Mouse (Mus musculus) cerebellum, adult 11 months (tissue): ENCODE measurements around the gene Erf.

Source experiments
- DNase-seq: peaks from one replicate; pipeline ENCODE4 v3.0.0; 2022

Erf gene

GRCm38 (mm10) chr7:25237249-25238014 is 13.1 kb downstream of the Erf start, which contains the start of gene Gsk3a:
Gene Gsk3a, minus strand, starts transcription at chr7:25237851.
- peak; percentile 97 for DNase-seq

GRCm38 (mm10) chr7:25235526-25235925 is 15.0 kb downstream of the Erf start:
- peak; percentile 28 for DNase-seq

GRCm38 (mm10) chr7:25233061-25233460 is 17.5 kb downstream of the Erf start:
- DNase-seq: no peak

- DNase-seq: peak; percentile 8
Observed at GRCm38 (mm10) chr7:25232101-25232648, 18.4 kb downstream of the Erf start.

- DNase-seq: no peak
Observed at GRCm38 (mm10) chr7:25230690-25231285, 19.8 kb downstream of the Erf start.

GRCm38 (mm10) chr7:25227523-25228300 is 22.8 kb downstream of the Erf start:
- DNase-seq: no peak

GRCm38 (mm10) chr7:25222275-25222967 is 28.1 kb downstream of the Erf start:
- no peak for DNase-seq

GRCm38 (mm10) chr7:25221102-25221883 is 29.3 kb downstream of the Erf start, which contains the start of gene Zfp526:
Gene Zfp526, plus strand, starts transcription at chr7:25221425.
- DNase-seq: peak; percentile 96

GRCm38 (mm10) chr7:25220457-25221101 is 30.0 kb downstream of the Erf start, which contains the start of gene Dedd2:
Gene Dedd2, minus strand, starts transcription at chr7:25220615.
- DNase-seq: no peak

- peak; percentile 96 for DNase-seq
Observed at GRCm38 (mm10) chr7:25219756-25220456, 30.7 kb downstream of the Erf start.

- no peak for DNase-seq
Observed at GRCm38 (mm10) chr7:25219416-25219750, 31.2 kb downstream of the Erf start.

- DNase-seq: peak; percentile 56
Observed at GRCm38 (mm10) chr7:25218705-25219415, 31.7 kb downstream of the Erf start.

- no peak for DNase-seq
Observed at GRCm38 (mm10) chr7:25217653-25218395, 32.7 kb downstream of the Erf start.

- DNase-seq: no peak
Observed at GRCm38 (mm10) chr7:25214172-25214571, 36.4 kb downstream of the Erf start.

GRCm38 (mm10) chr7:25213099-25213498 is 37.5 kb downstream of the Erf start:
- no peak for DNase-seq

- DNase-seq: no peak
Observed at GRCm38 (mm10) chr7:25210482-25210881, 40.1 kb downstream of the Erf start.

- no peak for DNase-seq
Observed at GRCm38 (mm10) chr7:25209161-25209622, 41.4 kb downstream of the Erf start.

GRCm38 (mm10) chr7:25206094-25206830 is 44.3 kb downstream of the Erf start:
- no peak for DNase-seq
